Mouse (Mus musculus) heart, embryonic 14.5 days (tissue): ENCODE measurements around the gene Clcnka. TPM values are rescaled to one million over a fixed set of nuclear protein-coding genes. Genes with fewer than 3 reads are reported as not detected.

ENCODE experiments used
- ATAC-seq: fragments of 200-750 bp; cut with Nextera tagmentation; 2 replicates; pipeline ENCODE4 v1.8.0; 2017; ENCODE audit warnings: low read depth, moderate TSS enrichment; ENCODE audit not compliant: insufficient number of reproducible peaks, insufficient read depth, low FRiP score
- H3K27ac ChIP-seq, 2 experiments: fragments of 200-500 bp in 1 of 2; fragments of 300-500 bp in 1 of 2; sonication (generic) in 1 of 2; replicated peaks in 1 of 2; 2 replicates each; pipeline ENCODE4 v1.5.1; 2012 to 2014; ENCODE audit warnings: low read depth in 2 of 2, low read length in 2 of 2, control low read depth in 1 of 2, mild to moderate bottlenecking in 1 of 2, mixed read lengths in 1 of 2; ENCODE audit not compliant: control insufficient read depth in 1 of 2, insufficient read depth in 1 of 2
- H3K27me3 ChIP-seq: fragments of 300-500 bp; sonication (generic); 2 replicates; pipeline ENCODE4 v1.6.1; 2014; ENCODE audit warnings: mild to moderate bottlenecking, low read length, control low read depth; ENCODE audit not compliant: control insufficient read depth, insufficient read depth
- H3K36me3 ChIP-seq: fragments of 300-500 bp; sonication (generic); 2 replicates; pipeline ENCODE4 v1.6.1; 2014; ENCODE audit warnings: mild to moderate bottlenecking, control low read depth, low read length, mixed read lengths; ENCODE audit not compliant: control insufficient read depth, insufficient read depth
- H3K4me1 ChIP-seq, 2 experiments: fragments of 200-500 bp in 1 of 2; fragments of 300-500 bp in 1 of 2; sonication (generic) in 1 of 2; 2 replicates each; pipeline ENCODE4 v1.6.1; 2012 to 2014; ENCODE audit warnings: low read length in 2 of 2, control low read depth in 1 of 2, mixed read lengths in 1 of 2; ENCODE audit not compliant: control insufficient read depth in 2 of 2, insufficient read depth in 2 of 2
- H3K4me2 ChIP-seq: fragments of 300-500 bp; sonication (generic); 2 replicates; pipeline ENCODE4 v1.6.1; 2014; ENCODE audit warnings: mild to moderate bottlenecking, low read length
- H3K4me3 ChIP-seq, 2 experiments: fragments of 200-500 bp in 1 of 2; fragments of 300-500 bp in 1 of 2; sonication (generic) in 1 of 2; 2 replicates each; pipeline ENCODE4 v1.5.1; 2012 to 2014; ENCODE audit warnings: low read length in 2 of 2, mild to moderate bottlenecking in 2 of 2, control low read depth in 1 of 2, low read depth in 1 of 2, moderate library complexity in 1 of 2; ENCODE audit not compliant: control insufficient read depth in 1 of 2, insufficient read depth in 1 of 2
- H3K9ac ChIP-seq: fragments of 300-500 bp; sonication (generic); 2 replicates; pipeline ENCODE4 v1.6.1; 2014; ENCODE audit warnings: mild to moderate bottlenecking, low read length
- H3K9me3 ChIP-seq: fragments of 300-500 bp; sonication (generic); 2 replicates; pipeline ENCODE4 v1.6.1; 2016; ENCODE audit warnings: low read length, control low read depth; ENCODE audit not compliant: control insufficient read depth
- whole genome bisulfite sequencing: fragments of 180-500 bp; shearing (Covaris S2); extraction: QIAGEN DNeasy Blood & Tissue Kit; methylation state at CpG from one replicate; pipeline ENCODE4 v1.1.7; 2014; 5-methylcytosine and 5-hydroxymethylcytosine counted together
- polyA plus RNA-seq: library from polyadenylated mRNA; unstranded; fragments of >200 nt; fragmentation: Nextera tagmentation; extraction: Ambion mirVana; gene quantifications from 2 replicates; pipeline ENCODE4 v1.2.1, GENCODE M21; 2014

The Clcnka gene
- polyA plus RNA-seq, 1 experiment from 2014 or later = not detected

GRCm38 (mm10) chr4:141367997-141368791 is 30.3 kb downstream of the Clcnka start, which contains the start of gene Fam131c:
TSS of gene Fam131c (plus strand) at chr4:141368220.
- 1% methylated on average over 60 of the region's 71 CpGs for WGBS
- peak within 1 kb of the TSS; percentile 67 for H3K9ac ChIP-seq
- no peak; the same call in 1 of the 2 replicates for ATAC-seq
- H3K4me1 ChIP-seq = peaks cover 0 to 2% of the 10 kb centered on the region in 2 experiments; a peak in 1 of 4 replicates
- H3K36me3 ChIP-seq = no peaks in the 10 kb centered on the region
- no peaks in the 10 kb centered on the region for H3K9me3 ChIP-seq
- peak within 1 kb of the TSS; percentile 87 for H3K4me2 ChIP-seq
- no peak within 1 kb of the TSS for H3K27ac ChIP-seq
- H3K4me3 ChIP-seq = peak within 1 kb of the TSS; percentile 52 to 53
- H3K27me3 ChIP-seq = peaks cover 38% of the 10 kb centered on the region

- H3K9ac ChIP-seq = no peak overlapping the region
- no peaks in the 10 kb centered on the region for H3K36me3 ChIP-seq
- H3K4me3 ChIP-seq = no peak overlapping the region
- H3K4me2 ChIP-seq = no peak overlapping the region
- no peak overlapping the region for H3K27ac ChIP-seq
- H3K27me3 ChIP-seq = peaks cover 38% of the 10 kb centered on the region
- WGBS = 52% methylated on average over 7 of the region's 7 CpGs
- no peaks in the 10 kb centered on the region for H3K9me3 ChIP-seq
- peaks cover 0 to 4% of the 10 kb centered on the region in 2 experiments; a peak in 1 of 4 replicates for H3K4me1 ChIP-seq
- ATAC-seq = no peak
These were observed 32.6 kb downstream of the Clcnka start for GRCm38 (mm10) chr4:141365876-141366275.

GRCm38 (mm10) chr4:141365126-141365525 is 33.4 kb downstream of the Clcnka start:
- Histone ChIP-seq H3K4me1 (peaks cover 0 to 4% of the 10 kb centered on the region in 2 experiments; a peak in 1 of 4 replicates), H3K36me3 (no peaks in the 10 kb centered on the region), H3K4me2 (no peak overlapping the region), H3K27ac (no peak overlapping the region), H3K9me3 (no peaks in the 10 kb centered on the region), H3K27me3 (peaks cover 38% of the 10 kb centered on the region), H3K4me3 (no peak overlapping the region), H3K9ac (no peak overlapping the region)
- 62% methylated on average over 8 of the region's 8 CpGs for WGBS
- ATAC-seq = no peak

- Histone ChIP-seq H3K27me3 (peaks cover 31% of the 10 kb centered on the region), H3K27ac (no peak overlapping the region), H3K4me1 (peaks cover 0 to 2% of the 10 kb centered on the region in 2 experiments; a peak in 1 of 4 replicates), H3K4me3 (no peak overlapping the region), H3K9ac (no peak overlapping the region), H3K4me2 (no peak overlapping the region), H3K36me3 (no peaks in the 10 kb centered on the region), H3K9me3 (no peaks in the 10 kb centered on the region)
- 29% methylated on average over 11 of the region's 11 CpGs for WGBS
- ATAC-seq = peak; percentile 10; the same call in 1 of the 2 replicates
These were observed 35.5 kb downstream of the Clcnka start for GRCm38 (mm10) chr4:141362937-141363548.

- Histone ChIP-seq H3K27ac (no peak overlapping the region), H3K36me3 (no peaks in the 10 kb centered on the region), H3K4me2 (no peak overlapping the region), H3K27me3 (peaks cover 14% of the 10 kb centered on the region), H3K4me3 (no peak overlapping the region), H3K9ac (no peak overlapping the region), H3K9me3 (no peaks in the 10 kb centered on the region), H3K4me1 (peaks cover 0 to 2% of the 10 kb centered on the region in 2 experiments; a peak in 1 of 4 replicates)
- WGBS = 40% methylated on average over 7 of the region's 7 CpGs
- no peak for ATAC-seq
These were observed 37.7 kb downstream of the Clcnka start for GRCm38 (mm10) chr4:141360846-141361245.

- WGBS = 75% methylated on average over 6 of the region's 6 CpGs
- no peak overlapping the region for H3K4me3 ChIP-seq
- H3K4me2 ChIP-seq = no peak overlapping the region
- H3K36me3 ChIP-seq = no peaks in the 10 kb centered on the region
- H3K4me1 ChIP-seq = peaks cover 0 to 2% of the 10 kb centered on the region in 2 experiments; a peak in 1 of 4 replicates
- no peak overlapping the region for H3K27ac ChIP-seq
- no peak overlapping the region for H3K9ac ChIP-seq
- 0 out of 2 replicates have a peak, but pooled peaks cover 2% of the 10 kb centered on the region for H3K27me3 ChIP-seq
- no peaks in the 10 kb centered on the region for H3K9me3 ChIP-seq
- ATAC-seq = no peak
These were observed 39.3 kb downstream of the Clcnka start for GRCm38 (mm10) chr4:141359222-141359621.

- ATAC-seq = no peak
- Histone ChIP-seq H3K9me3 (no peaks in the 10 kb centered on the region), H3K4me1 (no peaks in the 10 kb centered on the region; a peak in 1 of 4 replicates), H3K27ac (no peak overlapping the region), H3K36me3 (no peaks in the 10 kb centered on the region), H3K9ac (no peak overlapping the region), H3K4me3 (no peak overlapping the region), H3K27me3 (no peaks in the 10 kb centered on the region), H3K4me2 (no peak overlapping the region)
These were observed 40.7 kb downstream of the Clcnka start for GRCm38 (mm10) chr4:141357811-141358210.
